Mouse (Mus musculus) hindbrain, embryonic 15.5 days (tissue): Measurements from ENCODE around the gene Fbxl2. TPM values are rescaled to one million over a fixed set of nuclear protein-coding genes. Genes with fewer than 3 reads are reported as not detected.

Experiments
- ATAC-seq: fragments of 200-750 bp; cut with Nextera tagmentation; 2 replicates; pipeline ENCODE4 v1.8.0; 2017; ENCODE audit warnings: low read depth, moderate number of reproducible peaks, moderate TSS enrichment; ENCODE audit not compliant: low FRiP score
- H3K27ac ChIP-seq: fragments of 300-500 bp; sonication (generic); replicated peaks from 2 replicates; pipeline ENCODE4 v1.5.1; 2015; ENCODE audit warnings: mild to moderate bottlenecking, inconsistent platforms
- H3K27me3 ChIP-seq: fragments of 300-500 bp; sonication (generic); 2 replicates; pipeline ENCODE4 v1.6.1; 2015; ENCODE audit warnings: control low read depth, inconsistent platforms
- H3K36me3 ChIP-seq: fragments of 300-500 bp; sonication (generic); 2 replicates; pipeline ENCODE4 v1.6.1; 2015; ENCODE audit warnings: control low read depth, inconsistent platforms
- H3K4me1 ChIP-seq: fragments of 300-500 bp; sonication (generic); replicated peaks from 2 replicates; pipeline ENCODE4 v1.6.1; 2015; ENCODE audit warnings: control low read depth, inconsistent platforms
- H3K4me2 ChIP-seq: fragments of 300-500 bp; sonication (generic); 2 replicates; pipeline ENCODE4 v1.6.1; 2015; ENCODE audit warnings: moderate library complexity, mild to moderate bottlenecking, inconsistent platforms
- H3K4me3 ChIP-seq: fragments of 300-500 bp; sonication (generic); 2 replicates; pipeline ENCODE4 v1.5.1; 2015; ENCODE audit warnings: mild to moderate bottlenecking, inconsistent platforms
- H3K9ac ChIP-seq: fragments of 300-500 bp; sonication (generic); 2 replicates; pipeline ENCODE4 v1.6.1; 2015; ENCODE audit warnings: inconsistent platforms
- H3K9me3 ChIP-seq: fragments of 300-500 bp; sonication (generic); 2 replicates; pipeline ENCODE4 v1.6.1; 2016; ENCODE audit warnings: control low read depth, inconsistent platforms
- WGBS: fragments of 180-500 bp; shearing (Covaris S2); methylation state at CpG from one replicate; pipeline ENCODE4 v1.1.7; 2015; 5-methylcytosine and 5-hydroxymethylcytosine counted together
- polyA plus RNA-seq: library from polyadenylated mRNA; unstranded; fragments of >200 nt; fragmentation: Nextera tagmentation; extraction: Ambion mirVana; gene quantifications from 2 replicates; pipeline ENCODE4 v1.2.1, GENCODE M21; 2015

Fbxl2 gene
- polyA plus RNA-seq, 1 experiment from 2014 or later: 28.5 TPM

DNA sequence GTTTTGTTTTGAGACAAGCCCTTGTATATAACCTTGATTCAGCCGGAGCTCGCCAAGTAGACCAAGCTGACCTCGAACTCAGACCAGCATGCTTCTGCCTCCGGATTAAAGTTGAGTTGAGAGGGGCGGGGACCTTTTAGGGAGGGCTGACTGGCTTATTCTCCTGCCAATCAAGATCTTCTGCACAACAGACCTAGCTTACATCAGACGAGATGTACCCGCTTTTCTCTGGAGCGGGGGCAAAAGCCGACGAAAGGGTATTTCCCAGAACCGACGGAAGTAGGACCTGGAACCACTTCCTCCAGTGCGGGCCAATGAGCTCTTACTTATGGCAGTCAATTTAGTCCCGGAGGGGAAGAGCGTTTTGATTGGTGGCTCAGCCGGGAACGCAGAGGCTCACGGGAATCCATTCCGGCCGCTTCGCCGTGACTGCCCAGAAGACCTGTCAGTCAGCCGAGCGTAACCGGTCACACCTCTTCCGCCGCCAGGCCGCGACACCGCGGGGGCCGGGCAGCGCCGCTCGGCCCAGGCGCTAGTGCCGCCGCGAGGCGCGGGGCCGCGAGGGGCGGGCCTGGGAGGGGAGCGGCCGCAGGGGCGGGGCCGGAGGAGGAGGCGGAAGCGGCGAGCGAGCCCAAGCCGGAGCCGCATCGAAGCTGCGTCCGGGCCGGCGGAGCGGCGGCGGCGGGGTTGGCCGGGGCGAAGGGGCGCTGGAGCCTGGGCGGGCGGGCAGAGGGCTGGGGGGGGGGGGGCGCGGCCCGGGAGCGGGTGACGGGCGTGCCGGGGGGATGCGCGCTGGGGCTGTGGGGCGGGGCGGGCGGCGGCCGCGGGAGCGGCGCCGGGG is 115.2 kb downstream of the Fbxl2 start, which contains the start of gene Ubp1:
Gene Ubp1, plus strand, starts transcription at position 401 of the 841 bp plus-strand sequence.
- H3K4me3 ChIP-seq: peak within 1 kb of the TSS; percentile 54
- peak within 1 kb of the TSS; percentile 89 for H3K27ac ChIP-seq
- ATAC-seq: peak; percentile 97
- peak within 1 kb of the TSS; percentile 83 for H3K4me2 ChIP-seq
- H3K4me1 ChIP-seq: peaks cover 33% of the 10 kb centered on the region
- peak within 1 kb of the TSS; percentile 60 for H3K9ac ChIP-seq
- WGBS: under 1% methylated on average over 35 of the region's 86 CpGs
- H3K36me3 ChIP-seq: 0 out of 2 replicates have a peak, but pooled peaks cover 2% of the 10 kb centered on the region
- no peaks in the 10 kb centered on the region for H3K9me3 ChIP-seq
- no peaks in the 10 kb centered on the region for H3K27me3 ChIP-seq

DNA sequence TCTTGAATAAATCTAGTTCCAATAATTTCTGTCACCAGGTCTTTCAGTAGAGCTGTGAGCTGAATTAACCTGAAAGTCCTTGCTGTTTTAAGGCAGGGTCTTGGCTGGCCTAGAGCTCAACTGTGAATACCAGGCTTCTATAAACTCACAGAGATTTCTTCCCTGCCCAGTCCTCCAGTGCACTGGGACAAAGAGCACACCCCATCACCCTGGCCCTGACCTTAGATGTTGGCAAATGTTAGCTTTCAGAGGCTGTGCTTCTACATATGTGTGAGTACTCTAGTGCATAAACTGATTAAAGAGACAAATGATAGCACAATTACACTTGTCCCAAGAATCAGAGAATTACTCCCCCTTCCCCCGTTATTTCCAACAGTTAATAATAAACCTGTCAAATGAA is 116.3 kb downstream of the Fbxl2 start:
- Histone ChIP-seq H3K27ac (no peak overlapping the region), H3K4me3 (no peak overlapping the region), H3K9ac (no peak overlapping the region), H3K4me1 (peaks cover 26% of the 10 kb centered on the region), H3K9me3 (no peaks in the 10 kb centered on the region), H3K36me3 (peaks cover 8% of the 10 kb centered on the region), H3K27me3 (no peaks in the 10 kb centered on the region), H3K4me2 (peak overlapping the region; percentile 58; the same call in 1 of the 2 replicates)
- 77% methylated on average over 1 of the region's 1 CpGs for WGBS
- no peak for ATAC-seq

DNA sequence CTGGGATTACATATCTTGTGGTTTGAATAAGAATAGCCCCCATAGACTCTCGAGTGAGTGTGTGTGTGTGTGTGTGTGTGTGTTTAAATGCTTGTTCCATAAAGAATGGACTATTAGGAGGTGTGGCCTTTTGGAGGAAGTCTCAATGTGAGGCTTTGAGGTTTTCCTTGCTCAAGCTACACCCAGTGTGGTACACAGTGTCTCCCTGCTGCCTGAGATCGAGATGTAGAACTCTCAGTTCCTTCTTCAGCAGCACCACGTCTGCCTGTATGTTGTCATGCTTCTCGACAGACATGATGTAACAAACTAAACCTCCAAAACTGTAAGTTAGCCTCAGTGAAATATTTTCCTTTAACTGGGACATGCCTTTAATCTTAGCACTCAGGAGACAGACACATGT is 117.4 kb downstream of the Fbxl2 start:
- H3K9ac ChIP-seq: no peak overlapping the region
- peaks cover 22% of the 10 kb centered on the region for H3K4me1 ChIP-seq
- whole genome bisulfite sequencing: 86% methylated on average over 4 of the region's 4 CpGs

DNA sequence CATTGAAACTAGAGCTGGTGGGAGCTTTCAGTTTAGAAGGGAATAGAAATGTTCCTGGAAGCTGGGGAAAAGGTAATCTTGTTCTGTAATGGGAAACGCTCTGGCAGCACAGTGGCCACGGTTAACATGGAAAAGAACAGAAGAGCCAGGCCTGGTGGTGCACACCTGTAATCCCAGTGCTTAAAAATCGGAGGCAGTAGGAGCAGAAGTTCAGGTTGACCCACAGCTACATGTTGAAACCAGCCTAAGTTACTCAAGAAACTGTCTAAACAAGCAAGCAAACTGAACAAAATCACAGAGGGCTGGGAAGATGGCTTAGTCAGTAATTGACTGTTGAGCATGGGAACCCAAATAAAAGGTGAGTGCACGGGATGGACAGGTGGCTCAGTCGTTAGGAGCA is 121.1 kb downstream of the Fbxl2 start:
- no peak overlapping the region for H3K4me3 ChIP-seq
- no peaks in the 10 kb centered on the region for H3K27me3 ChIP-seq
- no peak for ATAC-seq
- H3K9ac ChIP-seq: no peak overlapping the region
- H3K4me2 ChIP-seq: no peak overlapping the region
- peaks cover under 1% of the 10 kb centered on the region for H3K4me1 ChIP-seq
- H3K9me3 ChIP-seq: no peaks in the 10 kb centered on the region
- peaks cover 48% of the 10 kb centered on the region for H3K36me3 ChIP-seq
- H3K27ac ChIP-seq: no peak overlapping the region
- WGBS: 93% methylated on average over 5 of the region's 5 CpGs

More for the DNA sequence above, 117.4 kb downstream of the Fbxl2 start:
- no peak for ATAC-seq
- no peak overlapping the region for H3K4me3 ChIP-seq
- H3K4me2 ChIP-seq: no peak overlapping the region
- H3K27ac ChIP-seq: no peak overlapping the region
- H3K9me3 ChIP-seq: no peaks in the 10 kb centered on the region
- peaks cover 17% of the 10 kb centered on the region for H3K36me3 ChIP-seq
- no peaks in the 10 kb centered on the region for H3K27me3 ChIP-seq

DNA sequence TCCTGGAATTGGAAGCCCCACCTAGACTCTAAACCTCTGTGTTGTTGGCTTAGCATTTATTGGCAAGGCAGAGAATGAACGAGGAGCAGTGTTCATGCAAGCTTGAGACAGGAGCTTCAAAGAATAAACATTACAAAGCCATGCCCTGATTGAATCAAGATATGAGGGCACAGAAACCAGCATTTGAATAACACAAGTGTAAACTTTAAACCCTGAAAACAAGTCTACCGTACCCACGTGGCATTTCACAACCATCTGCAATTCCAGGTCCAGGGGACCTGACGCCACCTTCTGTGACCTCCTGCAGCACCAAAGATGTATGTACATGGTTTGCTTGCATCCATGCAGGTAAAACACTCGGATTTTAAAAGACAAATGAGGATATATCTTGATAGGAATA is 123.3 kb downstream of the Fbxl2 start:
- no peak for ATAC-seq
- Histone ChIP-seq H3K27ac (no peak overlapping the region), H3K4me2 (no peak overlapping the region), H3K27me3 (no peaks in the 10 kb centered on the region), H3K9me3 (no peaks in the 10 kb centered on the region), H3K36me3 (peaks cover 58% of the 10 kb centered on the region), H3K9ac (no peak overlapping the region), H3K4me3 (no peak overlapping the region), H3K4me1 (no peaks in the 10 kb centered on the region)
- WGBS: 94% methylated on average over 5 of the region's 5 CpGs

DNA sequence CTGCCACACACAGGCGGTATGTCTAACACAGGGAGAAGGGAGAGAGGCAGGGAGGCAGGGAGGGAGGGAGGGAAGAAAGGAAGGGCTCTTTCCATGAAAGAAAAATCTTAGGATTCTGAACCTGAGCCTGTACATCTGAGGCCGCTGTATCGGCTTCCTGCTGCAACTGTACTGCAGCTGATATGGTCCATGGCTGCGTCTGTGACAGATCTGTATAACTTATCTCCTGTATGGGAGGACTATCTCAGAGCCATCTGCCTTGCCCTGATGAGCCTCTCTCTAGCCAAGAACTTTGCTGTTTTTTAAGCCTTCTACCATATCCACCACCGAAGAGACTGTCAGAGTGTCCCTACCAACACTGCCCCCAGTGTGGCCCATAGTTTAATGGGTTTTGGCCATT is 130.2 kb downstream of the Fbxl2 start:
- ATAC-seq: no peak
- no peak overlapping the region for H3K27ac ChIP-seq
- peaks cover 65% of the 10 kb centered on the region for H3K36me3 ChIP-seq
- no peaks in the 10 kb centered on the region for H3K9me3 ChIP-seq
- no peak overlapping the region for H3K9ac ChIP-seq
- WGBS: 93% methylated on average over 5 of the region's 5 CpGs
- H3K4me1 ChIP-seq: no peaks in the 10 kb centered on the region
- no peak overlapping the region for H3K4me3 ChIP-seq
- H3K27me3 ChIP-seq: no peaks in the 10 kb centered on the region
- H3K4me2 ChIP-seq: no peak overlapping the region

Other genes with a start within 250 kb of the Fbxl2 start
- 31.7 and 32.0 TPM in 2 replicates for gene Ubp1, start 115.3 kb downstream of the Fbxl2 start, polyA plus RNA-seq
- gene Susd5, start 10.9 kb upstream of the Fbxl2 start, polyA plus RNA-seq: 1.1 TPM in 2 replicates